Mouse (Mus musculus) erythroid progenitor cell, adult 5-6 weeks (primary cell): ENCODE data around the gene Ccr4. TPM values are rescaled to one million over a fixed set of nuclear protein-coding genes. Genes with fewer than 3 reads are reported as not detected.

Experiments used
- ATAC-seq: replicated peaks from 2 replicates; pipeline ENCODE4 v1.8.0; 2016; ENCODE audit warnings: moderate number of reproducible peaks, mild to moderate bottlenecking, moderate TSS enrichment, inconsistent platforms; ENCODE audit not compliant: poor library complexity, low FRiP score, severe bottlenecking
- total RNA-seq, 2 experiments: library from RNA; stranded (forward) in 1 of 2; stranded (reverse) in 1 of 2; fragments of 150-400 nt in 1 of 2; fragments of 186-747, 209-891 nt in 1 of 2; gene quantifications; 2 replicates each; pipeline versions ENCODE4 v1.2.3 to v1.2.4; 2015 to 2017; ENCODE audit warnings: low replicate concordance in 2 of 2

The Ccr4 gene
- total RNA-seq, 2 experiments from 2014 or later, result not detected

DNA sequence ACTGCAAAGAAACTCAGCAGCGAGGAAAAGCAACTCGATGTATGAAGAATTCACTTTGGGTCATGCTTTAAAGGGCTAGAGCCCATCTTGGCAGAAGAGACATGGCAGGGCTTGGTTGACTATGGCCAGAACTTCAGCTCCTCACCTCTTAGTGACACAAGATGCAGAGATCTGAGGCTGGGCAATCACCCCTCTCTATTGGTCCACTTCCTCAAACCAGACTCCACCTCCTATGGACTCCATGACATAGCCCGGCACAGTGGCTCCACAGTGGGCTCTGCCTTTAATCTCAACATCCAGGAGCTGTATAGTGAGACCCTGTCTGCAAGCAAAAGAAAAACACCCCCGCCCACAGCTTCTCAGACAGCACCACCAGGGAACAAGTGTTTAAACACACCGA, 19.9 kb downstream of the Ccr4 start:
- ATAC-seq, result no peak

DNA sequence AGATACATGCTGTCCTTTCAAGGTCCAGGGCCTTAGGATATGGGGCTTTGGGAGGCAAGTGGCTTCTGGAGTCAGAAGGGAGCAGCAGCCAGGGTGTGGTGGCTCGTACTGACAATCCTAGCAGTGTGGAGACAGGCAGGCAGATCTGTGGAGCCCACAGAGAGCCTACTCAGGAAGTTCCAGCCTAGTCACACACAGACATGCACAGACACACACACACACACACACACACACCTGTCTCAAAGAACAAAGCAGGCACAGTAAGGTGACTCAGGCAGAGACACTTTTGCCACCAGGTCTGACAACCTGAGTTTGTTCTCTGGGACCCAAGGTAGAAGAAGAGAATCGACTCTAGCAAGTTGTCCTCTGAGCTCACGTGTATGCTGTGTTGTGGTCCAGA, 23.8 kb downstream of the Ccr4 start:
- ATAC-seq, result no peak

DNA sequence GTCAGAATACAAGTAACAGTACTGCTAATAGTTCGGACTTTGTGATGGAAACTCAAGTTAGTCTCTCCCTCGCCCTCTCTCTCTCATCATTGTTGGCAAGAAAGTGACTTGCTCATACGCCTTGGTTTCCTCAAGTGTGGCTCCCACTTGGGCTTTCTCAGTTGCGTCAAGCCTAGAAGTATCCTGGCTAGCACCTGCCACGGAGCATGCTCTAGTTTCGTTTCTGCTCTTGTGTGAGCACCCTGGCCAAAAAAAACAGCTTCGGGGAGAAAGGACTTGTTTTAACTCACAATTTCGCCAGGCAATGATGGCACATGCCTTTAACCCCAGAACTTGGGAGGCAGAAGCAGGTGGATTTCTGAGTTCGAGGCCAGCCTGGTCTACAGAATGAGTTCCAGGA, 27.7 kb downstream of the Ccr4 start:
- no peak for ATAC-seq

DNA sequence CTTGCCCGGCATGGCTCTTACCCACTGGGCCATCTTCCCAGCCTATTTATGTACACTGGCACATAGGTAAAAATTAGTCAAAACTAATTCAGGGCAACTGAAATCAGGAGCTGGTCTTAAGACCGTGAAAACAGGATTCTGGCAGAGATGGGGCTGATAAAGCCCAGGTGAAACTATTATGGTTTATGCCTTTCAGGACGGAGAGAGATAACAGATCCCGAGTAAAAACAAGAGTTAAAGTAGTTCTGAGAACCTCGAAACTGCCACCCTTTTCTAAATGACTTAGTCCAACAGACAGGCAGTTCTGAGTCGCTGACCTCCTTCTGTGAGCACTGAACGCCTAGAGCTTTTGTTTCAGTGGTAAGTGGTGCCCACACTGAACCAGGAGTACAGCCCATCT, 32.8 kb downstream of the Ccr4 start:
- no peak for ATAC-seq

DNA sequence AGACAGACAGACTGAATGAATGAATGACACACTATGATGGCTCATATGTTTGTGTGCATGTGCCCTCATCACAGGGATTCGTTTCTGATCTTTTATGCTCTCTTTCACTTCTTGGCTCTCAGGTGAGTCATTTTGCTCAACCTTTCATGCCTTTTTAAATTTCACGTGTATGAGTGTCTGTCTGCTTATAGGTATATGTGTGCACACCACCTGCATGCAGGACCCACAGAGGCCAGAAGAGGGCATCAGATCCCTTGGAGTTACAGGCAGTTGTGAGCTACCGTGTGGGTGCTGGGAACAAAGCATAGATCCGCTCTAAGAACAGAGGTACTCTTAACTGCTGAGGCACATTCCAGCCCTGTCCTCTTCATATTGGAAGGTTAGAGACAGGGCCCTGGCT, 36.0 kb downstream of the Ccr4 start:
- ATAC-seq, result no peak

DNA sequence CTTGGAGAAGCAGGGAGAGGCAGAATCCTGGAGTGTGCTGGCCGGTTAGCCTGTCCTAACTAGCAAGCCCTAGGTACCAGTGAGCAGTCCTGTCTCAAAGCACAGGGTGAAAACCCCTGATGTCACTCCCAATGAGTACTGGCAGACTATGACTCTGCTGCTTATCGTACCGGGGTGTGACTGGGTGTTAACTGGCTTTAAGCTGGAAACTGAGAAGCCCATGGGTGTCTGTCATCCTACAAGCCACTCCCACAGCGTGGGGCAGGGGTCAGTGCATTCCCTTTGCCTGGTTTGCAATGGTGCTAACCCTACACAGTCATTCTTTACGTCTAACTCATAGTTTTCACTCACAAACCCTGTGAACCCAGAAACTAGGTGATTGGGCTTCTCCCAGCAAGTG, 36.5 kb downstream of the Ccr4 start:
- no peak for ATAC-seq

DNA sequence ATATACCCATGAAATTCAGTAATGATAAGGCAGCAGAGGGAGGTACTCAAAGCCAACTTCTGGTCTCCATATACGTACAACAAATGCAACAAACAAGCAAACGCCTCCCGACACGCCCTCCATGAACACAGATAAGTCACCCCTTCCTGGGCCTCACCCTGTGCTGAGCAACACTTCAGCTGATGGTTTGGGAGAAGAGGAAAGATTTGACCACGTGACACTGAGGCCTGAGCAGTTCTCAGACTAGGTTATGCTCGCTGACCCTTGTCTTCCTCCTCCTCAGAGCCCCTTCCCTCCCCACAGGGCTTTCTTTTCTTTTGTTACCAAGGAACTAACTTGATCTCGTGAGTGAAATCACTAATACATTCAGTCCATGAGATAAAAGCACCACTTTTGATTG, 37.8 kb downstream of the Ccr4 start:
- no peak for ATAC-seq

DNA sequence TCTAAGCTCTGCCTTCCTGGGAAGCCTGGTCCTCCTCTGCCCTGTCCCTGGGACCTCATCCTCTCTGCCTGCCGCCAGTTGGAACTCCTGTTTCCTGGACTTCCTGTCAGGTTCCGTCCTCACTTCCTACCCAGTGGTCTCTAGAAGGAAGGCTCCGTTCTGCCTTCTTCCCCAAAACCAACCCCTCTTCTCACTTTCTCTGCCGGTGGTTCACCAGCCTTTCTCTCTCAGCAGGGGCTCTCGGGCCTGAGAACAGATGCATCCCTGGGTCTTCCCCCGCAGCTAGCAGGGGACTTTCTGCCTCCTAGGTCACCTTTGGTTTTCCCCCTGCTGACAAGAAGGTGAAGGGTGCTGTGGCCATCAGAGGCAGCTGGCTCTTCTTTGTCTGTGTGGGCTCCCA, 39.3 kb downstream of the Ccr4 start:
- no peak for ATAC-seq

DNA sequence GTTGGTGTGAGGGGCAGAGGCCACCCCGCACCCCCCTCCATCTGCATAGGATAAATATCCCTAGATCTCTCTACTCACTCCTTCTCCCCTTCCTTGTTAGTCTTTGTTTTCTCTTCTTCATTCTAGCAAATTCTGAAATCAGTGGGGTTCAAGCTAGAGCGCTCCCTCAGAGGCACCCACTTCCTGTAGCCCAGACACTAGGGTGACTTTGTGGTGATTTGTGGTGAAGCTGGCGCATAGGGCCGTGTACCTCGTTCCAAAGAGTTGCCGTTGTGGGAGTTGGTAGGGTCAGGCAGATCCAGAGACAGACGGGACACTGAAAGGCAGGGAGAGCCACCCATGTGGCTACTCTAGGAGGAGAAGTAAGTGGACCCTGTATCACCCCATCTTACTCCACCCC, 42.1 kb downstream of the Ccr4 start:
- no peak for ATAC-seq

DNA sequence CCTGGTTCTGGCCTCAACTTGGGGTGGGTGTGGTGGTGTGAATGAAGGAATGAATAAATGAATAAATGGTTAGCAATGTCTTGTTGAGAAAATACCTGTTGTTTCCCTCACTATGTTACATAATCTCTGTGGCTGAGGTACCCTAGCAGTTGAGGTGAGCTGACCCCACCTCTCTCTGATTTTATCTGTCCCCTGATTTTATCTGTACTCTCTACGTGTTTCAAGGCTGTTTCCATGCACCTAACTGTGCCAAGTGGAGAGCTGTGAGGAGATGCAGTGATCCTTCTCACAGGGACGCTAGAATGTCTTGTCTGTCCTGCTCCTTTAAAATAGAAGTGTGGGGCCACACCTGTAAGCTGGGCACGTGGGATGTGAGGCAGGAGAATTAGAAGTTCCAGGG, 46.3 kb downstream of the Ccr4 start:
- ATAC-seq, result no peak

DNA sequence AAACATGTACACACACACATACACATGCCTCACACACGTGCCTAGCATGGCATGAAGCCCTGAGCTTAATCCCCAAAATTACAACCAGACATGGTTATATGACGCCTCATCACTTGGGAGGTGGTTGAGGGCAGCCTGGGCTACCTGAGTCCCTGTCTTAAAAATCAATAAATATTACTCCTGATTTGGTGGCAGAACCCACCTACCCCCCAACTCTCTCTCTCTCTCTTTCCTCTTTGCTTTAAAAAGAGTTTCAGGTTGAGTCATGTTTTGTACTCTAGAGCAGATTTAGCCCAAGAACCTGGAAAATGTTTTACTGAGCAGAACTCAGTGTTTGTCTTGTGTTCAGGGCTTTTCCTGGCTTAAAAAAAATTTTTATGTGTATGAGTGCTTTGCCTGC, 49.3 kb downstream of the Ccr4 start:
- ATAC-seq, result no peak

DNA sequence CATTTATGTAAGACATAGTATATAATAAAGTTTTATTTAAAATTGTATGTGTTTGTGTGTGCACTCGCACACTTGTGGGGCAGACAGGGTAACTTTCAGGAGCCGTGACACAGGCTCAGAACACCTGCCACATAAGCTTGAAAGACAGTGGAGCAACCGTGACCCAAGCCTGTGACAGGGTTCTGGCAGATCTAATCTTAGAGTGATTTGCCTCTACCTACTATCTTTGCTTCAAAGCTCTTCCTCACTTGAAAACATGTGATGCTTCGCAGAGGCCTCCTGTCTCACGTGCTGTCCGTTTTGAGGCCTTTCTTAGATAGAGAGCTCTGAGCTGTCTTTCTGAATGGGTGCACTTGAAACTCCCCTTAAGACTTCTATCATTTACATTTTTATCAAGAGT, 52.3 kb downstream of the Ccr4 start:
- ATAC-seq, result no peak

DNA sequence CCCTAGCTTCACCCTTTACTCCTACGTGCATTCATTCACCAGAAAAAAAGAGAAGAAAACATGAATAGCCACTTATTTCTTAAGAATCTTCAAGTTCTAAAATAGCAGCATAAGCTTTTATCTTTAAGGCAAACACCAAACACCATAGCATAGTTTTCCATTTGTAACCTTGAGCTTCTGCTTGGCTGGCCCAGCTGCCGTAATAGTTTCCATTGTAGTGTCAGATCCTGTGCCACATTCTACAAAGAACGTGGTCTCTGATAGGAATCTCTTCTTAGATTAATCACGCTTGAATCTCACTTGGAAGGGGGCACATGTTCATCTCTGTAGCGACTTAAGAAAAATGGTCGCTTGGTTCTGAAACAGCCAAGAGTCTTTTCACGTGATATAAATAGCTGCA, 53.1 kb downstream of the Ccr4 start:
- no peak for ATAC-seq

DNA sequence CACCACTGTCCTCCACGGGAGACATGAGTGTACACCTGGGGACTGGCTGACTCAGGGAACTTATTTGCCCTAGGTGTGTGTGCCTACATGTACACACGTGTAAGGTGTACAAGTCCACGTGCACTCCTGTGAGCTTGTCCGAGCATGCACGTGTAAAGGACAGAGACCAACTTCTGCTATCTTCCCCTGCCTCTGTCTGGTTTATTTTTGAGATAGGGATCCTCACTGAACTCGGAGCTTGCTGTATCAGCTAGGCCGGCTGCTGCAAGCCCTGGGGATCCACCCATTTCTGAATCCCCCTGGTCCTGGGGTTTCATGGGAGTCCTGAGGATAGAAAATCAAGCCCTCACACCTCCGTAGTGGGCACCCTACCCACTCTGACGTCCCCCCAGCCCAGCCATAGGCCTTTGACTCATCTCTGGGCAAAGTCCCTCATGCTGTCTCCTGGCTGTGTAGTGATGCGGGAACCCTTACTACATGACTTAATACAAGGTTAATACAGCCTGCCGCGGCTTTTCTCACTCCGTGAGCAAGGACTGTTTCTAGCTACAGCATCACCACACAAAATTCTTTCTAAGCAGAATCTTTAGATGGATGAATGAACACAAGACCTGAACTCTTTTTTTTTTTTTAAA, 55.5 kb downstream of the Ccr4 start:
- no peak for ATAC-seq

DNA sequence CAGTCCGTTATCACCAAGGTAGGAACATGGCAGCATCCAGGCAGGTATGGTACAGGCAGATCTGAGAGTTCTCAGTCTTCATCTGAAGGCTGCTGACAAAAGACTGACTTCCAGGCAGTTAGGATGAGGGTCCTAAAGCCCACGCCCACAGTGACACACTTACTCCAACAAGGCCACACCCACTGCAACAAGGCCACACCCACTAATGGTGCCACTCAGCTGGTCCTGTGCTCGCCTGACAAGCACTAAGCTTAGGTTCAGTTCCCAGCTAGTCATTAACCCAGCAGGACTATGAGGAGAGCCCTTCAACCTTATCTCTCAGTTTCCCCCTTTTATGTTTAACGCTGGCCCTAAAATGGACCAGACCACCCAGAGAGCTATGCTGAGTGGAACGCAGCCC, 56.0 kb downstream of the Ccr4 start:
- no peak for ATAC-seq

DNA sequence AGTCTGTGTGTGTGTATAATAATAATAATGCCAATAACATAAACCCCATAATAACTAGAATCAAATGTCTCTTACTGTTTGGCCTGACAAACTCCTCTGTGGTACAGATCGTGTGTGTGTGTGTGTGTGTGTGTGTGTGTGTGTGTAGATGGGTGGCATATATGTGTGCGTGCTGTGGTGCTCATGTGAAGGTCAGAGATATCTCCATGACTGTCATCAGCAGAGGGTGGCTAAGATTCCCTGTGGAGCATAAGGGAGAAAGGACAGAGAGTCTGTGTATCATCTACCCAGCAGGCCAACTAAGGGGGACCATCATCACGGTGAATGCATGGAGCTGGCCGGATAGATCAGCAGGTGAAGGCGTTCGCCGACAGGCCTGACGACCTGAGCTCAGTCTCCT, 57.8 kb downstream of the Ccr4 start:
- no peak for ATAC-seq

DNA sequence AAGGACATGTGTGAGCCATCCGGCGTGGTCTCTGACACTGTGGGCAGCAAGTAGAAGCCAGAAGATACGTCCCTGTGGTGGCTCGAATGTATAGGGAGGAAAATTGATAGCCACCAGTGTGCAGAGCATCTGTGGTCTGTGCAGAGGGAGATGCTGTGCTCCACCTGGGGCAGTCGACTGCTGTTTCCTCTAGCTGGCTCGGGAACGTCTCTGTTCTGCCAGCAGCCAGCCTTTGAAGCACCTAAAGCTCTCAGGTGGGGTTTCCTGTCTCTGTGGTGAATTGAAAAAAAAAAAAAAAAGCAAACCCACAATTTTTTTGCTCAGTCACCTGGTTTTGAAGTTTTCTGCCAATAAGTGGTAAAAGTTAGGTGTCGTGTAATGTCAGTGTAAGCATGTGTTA, 61.4 kb downstream of the Ccr4 start:
- ATAC-seq, result no peak

DNA sequence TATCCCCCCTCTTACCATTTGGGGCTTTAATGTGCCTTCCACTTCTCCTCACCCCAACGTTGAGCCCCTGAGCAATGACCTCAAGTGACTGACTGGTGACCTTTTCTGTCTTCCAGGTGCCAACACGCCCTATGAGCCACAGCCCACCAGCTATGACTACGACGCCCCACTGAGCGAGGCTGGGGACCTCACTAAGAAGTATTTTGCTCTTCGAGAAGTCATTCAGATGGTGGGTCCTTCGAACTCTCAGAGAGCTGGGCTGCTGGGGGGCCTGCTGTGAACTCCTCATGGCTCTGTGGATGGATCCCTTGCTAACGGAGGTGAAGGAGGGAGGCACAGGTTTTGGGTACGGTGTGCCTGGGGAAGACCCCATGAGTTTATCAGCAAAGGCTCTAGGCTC, 61.8 kb downstream of the Ccr4 start:
- no peak for ATAC-seq

DNA sequence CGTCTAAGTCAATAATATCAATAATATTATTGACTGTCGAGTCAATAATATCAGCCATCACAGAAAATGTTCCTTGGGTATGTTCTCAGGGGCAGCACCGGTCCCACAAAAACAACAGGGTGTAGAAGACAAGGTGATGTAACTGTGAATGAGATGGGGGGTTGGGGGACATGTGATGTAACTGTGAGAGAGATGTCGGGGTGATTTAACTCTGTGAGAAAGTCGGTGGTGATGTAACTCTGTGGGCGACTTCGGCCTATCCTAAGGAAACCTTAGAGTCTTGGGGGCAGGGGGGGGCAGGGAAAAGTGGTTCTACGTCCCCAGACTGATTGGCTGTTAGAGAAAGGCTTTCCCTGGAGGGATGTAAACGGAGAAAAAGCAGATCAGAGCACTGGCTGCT, 62.5 kb downstream of the Ccr4 start:
- ATAC-seq, result no peak

DNA sequence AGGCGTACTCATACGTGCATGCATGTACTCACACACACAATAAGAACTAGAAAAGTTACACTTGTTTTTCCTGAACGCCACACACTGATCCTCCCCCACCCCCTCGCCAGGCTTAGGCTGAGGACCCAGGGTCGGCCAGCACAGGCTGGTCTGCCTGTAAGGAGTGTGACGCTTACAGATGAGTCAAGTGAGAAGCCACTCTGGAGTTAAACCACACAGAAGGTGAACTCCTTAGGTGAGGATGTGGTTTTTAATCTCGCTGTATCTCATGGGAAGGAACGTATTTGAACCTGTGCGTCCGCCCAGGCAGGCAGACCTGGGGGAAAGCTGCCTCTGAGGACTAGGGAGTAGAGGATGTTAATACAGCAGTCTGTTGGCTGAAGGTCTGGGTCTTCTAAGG, 64.2 kb downstream of the Ccr4 start:
- no peak for ATAC-seq
